Mouse (Mus musculus) cerebellum, postnatal 10 days (tissue): ENCODE measurements at regions not wholly inside any gene's neighbourhood (a gene's known extent, or its start where the extent isn't known, plus 50 kb on each side); places are given as distances from the start of the nearest gene placed in this dataset.

ENCODE experiments used
- DNase-seq, 2 experiments: peaks; one replicate each; pipeline ENCODE4 v3.0.0; 2021; ENCODE audit warnings: mixed read lengths in 2 of 2

DNA sequence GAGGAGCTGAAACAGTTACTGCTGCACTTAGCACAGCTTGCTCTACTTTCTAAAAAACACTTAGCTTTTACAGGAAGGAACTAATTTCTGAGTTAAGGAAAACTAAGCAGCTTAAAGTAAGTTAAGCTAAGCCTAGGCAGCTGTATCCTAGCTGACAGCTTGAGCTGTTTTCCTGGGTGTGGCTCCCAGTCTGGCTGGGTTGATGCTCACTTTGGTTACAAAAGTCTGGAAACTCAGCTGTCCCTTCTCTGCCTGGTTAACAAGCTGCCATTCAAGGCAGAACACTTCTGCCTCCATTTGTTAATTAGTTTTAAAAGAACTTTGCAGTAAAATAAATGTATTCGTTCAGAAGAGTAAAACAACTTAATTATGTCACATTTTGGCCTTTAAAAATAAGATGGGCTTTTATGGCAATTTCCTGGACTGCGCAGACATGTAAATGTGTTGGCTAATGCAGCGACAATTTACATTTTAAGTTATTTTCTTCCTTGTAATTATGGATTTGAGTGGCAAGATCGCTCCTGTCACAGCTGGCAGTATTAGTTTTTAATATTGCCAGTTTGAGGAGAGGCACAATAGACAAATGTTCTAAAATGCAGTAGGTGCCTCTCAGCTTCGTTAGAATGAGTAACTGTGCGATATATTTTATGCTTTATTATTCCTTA lies 406.2 kb downstream of the Hace1 start:
- DNase-seq = no peak

DNA sequence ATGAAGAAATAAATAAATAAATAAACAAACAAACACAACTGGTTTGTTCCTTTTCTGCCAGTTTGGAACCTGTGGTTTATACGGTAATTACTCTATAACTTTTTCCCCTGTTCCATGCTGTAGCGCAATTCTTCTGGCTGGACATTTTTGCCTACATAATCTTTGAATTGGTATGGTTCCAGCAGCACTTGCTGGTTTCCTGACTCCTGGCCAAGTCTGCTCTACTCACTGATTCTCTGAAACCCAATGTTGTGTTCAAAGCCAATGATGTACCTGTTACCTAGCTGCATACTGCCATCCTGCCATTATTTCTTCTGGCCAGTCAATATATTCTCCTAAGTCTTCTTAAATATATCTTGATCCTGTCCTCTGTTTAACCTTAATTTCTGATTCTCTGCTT lies 408.7 kb downstream of the Hace1 start:
- DNase-seq = peak; percentile 77 to 83

DNA sequence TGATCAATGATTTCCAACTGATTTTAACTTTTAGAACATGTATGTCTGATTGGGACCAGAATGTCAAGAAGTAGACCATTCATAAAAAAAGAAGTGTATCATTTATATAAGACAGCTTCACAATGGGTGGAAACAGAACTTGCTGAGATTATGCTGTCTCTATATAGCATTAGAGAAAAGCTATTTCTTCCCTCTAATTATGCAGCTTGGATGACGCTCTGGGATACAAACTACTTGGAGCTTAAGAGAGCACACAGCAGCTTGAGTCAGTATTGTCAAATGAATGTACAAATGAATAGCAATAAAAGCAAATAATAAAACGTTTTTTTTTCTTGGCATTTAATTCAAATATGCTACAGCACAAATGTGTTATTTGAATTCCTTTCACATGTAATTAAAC lies 428.7 kb downstream of the Hace1 start:
- DNase-seq = no peak

DNA sequence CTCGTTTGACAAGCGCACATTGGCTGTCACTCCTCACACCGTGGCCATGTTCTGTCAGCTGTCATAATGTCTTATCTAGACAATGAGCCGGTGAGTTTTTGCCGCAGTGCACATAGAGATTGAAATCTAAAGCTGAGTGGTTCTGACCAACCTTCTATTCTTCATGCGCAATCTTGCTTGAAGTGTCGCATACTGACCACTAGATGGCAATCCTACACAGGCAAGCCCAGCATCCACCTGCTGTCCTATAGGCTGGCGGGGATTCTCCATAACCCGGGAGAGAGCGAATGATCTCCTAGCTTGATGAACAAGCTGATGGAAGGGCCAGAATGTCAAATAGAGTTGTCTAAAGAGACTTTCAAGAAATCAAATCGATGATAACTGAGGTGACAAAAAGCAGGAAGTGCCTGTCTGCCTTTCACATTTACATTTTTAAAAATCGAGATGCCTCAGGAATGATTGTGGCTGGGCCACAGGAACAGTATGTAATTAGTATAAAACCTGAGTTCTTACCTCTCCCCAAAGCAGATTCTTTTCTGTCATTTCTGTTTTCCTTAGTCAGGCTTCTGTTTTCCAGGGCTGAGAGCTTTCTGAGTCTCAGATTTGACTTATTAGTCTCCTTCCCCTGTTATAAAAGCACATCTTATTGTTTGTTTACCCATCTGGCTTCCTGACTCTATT lies 434.4 kb downstream of the Hace1 start:
- DNase-seq = peak; percentile 84 to 85

DNA sequence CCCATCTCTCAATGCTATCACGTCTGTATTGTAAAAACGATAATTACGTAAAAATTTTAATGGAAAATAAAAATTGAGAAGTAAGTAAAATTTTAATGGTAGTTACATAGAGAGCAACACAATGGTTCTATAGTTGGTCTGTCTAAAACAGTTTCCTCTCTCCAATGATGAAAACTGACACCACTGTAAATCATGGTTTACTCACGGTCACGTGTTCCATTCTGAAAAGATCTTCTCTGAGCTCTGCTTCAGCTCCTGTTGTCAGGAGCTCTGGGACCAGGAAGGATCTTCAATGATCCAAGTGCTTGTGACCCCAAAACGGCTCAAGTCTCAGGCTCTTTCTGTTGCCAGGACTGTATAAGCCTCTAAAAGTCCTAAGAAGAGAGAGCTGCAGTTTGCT lies 435.0 kb downstream of the Hace1 start:
- DNase-seq = no peak

DNA sequence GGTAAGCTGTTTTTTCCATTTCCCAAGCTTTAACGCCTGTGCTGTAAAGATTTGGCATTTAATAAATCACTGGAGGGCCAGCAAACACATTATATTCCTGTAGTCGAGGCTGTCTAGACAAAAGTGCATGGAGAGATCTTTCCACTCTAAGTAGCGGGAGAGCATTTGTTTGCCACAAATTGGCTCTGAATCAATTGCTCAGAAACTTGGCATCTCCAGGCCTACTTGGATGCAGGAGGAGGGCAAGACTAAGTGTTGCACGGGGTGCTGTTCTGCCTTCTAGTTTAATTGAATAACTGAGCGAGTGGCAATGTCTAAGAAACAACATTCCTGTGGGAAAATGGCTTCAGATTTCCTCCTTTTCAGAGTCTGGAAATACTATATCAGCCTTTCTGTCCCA lies 438.7 kb downstream of the Hace1 start:
- peak; percentile 75 to 84 for DNase-seq

DNA sequence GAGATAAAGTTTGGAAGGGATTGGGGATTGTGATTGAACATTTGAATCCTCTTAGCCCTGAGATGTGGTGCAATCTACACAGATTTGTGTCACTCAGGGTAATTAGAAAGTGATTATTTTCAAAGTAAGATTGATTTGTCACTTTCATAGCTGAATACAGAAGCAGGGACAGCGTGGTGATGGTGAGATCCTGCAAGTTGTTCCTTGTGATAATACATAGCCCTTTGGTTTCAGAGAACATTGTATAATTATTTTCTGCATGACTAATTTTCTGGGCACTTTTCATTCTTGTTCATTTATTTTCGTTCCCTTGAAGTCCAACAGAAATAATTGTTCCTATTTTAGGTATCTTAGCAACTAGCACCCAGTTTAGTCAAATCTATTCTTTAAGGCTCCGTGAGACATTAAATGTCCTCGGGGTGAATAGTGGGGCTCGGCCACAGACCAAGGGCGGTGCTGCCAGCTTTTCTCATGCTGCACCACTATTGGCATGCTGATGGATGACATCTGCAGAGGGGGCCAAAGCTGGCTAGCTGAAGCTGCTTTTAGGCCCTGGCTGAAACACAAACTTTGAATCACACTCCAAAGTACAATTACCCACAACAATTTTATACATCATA lies 468.0 kb downstream of the Hace1 start:
- peak; percentile 73 to 81 for DNase-seq

DNA sequence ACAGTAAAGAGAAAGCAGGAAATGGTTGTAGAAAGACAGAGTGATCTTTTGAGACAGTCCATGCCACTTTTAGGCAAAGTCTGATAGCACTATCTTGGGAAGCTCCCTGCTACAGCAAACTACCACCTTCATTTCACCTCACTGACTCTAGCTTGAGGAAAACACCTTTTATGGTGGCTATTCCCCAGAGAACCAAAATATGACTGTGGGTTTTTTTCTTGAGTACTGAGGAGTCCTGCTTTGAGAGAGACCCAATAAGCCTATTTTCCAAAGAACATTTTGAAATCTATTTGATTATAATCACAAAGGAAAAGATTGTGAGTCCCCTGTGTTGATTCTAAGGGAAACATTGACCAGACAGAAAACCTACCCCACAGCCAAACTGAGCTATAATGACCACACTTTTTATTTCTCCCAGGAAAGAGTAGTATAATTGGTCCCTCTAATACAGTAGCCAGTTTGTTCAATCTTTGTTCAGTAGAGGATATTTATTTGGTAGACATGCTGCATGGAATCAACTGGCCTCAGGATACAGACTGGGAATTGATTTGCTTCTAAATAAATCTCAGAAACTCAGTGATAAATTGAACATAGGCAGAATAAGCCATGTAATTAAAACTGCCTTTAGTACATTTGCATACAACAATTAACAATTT lies 468.6 kb downstream of the Hace1 start:
- no peak for DNase-seq

DNA sequence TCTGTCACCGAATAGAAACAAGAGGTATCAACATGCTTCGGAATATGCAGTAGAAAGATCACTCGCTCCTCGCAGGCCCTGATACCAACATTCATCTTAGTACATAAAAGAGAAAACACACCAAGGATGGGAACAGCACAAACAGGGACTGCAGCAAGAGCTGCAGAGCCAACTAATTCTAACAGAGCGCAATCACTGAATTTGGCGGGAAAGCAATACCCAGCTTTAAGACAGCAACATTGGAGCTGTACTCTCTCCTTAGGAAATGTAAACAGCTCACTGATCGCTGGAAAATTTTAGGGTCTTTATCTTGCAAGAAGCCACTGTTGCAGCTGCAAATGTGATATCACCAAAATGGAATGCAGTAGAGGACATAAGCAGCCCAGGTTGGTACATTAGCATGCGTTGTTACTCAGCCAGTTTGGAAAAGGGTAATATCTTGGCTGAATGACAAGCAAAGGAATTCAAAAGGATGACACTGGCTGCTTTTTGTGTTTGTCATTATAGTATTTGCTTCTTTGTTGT lies 469.3 kb downstream of the Hace1 start:
- DNase-seq = no peak

DNA sequence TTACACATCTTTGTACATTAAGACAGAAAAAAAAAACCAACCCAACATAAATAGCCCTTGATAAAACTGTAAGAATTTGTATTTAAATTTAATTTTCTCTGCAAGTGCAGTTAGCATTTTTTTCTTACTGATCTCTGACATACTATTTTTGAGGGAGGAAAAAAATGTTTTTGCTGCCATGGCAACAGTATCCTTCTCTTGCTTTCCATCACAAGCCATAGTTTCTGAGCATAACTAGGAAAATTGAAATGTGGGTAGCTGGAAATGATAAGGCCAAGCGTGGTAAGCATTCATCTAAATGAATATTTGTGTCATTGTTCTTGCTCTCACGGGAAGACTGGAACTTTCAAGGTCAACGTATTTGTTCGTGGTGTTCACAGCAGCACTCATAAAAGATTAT lies 470.0 kb downstream of the Hace1 start:
- no peak for DNase-seq

DNA sequence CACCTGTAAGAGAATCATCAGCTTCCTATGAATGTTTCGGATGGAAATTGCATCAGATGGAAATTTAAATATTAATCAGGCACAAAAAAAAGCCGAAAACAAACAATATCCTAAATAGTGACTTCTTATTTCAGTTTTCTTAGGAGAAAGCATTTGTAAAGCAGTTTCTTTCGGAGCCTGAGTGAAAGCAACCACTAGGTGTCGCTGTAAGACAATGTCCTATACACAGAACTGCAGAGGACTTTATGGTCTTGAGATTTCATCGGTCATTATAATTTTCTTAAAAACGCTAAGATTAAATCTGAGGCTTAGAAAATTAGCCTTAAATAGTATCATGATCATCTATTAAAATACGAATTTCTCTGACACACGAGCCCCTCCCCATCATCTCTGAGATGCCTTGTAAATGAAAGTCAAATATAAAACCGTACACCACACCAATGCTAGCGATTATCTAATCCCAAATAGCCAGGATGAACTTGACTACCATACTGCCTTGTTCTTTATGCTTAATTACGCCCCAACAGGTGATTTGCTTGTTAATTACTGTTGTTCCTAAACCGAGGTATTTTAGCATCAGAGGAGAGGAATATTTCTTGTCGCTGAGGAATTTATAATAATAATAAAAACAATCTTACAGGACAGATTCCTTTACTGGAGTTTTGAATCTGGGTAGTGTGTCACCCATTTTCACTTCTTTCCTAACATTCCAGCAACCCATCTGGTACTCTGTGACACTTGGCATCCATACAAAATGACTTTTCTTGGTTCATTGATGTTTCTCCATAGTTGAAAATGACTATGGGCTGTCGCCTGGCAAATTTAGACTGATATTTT lies 480.0 kb downstream of the Hace1 start:
- DNase-seq = peak; percentile 85 to 92

DNA sequence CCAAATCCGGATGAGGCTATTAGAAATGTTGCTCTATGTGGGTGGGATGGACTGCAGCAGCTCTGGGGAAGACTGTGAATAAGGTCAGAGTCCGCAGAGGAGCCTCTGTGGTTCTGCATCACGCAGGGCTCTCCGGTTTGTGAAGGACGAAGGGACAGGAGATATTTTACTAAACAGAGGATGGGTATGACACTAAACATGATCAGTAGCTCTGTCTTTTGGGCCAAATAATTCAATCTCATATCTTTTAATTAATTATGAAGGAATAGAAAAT lies 480.5 kb downstream of the Hace1 start:
- DNase-seq = no peak

DNA sequence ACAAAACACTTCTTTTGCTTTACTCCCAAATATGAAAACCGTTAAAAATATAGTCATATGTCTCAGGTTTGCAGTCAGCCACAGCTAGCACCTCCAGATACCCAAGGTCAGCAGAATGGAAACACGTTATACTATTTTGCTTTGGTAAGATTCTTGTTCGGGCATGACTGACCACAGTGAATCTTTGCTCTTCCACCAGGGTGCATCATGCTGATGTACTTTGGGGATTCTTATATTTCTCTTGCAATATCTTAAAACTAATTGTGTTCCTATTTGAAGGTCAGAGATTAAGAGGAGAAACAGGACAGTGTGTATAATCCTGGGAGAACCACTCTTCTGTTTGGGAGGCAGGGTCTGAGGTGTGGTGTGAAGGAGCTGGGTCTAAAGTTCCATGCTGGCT lies 481.7 kb downstream of the Hace1 start:
- no peak for DNase-seq

DNA sequence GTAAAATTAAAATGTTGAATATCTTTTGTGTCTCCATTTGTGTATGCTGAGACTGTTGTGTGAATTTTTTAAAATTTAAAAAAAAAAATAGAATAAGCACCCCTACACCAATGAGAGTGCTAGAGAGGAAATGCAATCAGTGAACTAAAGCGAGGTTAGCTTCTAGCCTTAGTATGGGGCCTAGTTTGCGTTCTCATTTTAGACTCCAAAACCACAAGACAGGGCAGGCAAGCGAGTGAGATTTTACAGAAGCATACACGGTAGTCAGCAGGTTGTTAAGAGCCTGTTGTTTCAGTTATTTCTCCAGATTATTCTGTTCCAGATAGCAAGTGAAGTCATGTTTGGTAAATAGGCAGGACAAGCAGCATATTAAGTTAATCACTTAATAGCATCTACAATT lies 486.2 kb downstream of the Hace1 start:
- no peak for DNase-seq

DNA sequence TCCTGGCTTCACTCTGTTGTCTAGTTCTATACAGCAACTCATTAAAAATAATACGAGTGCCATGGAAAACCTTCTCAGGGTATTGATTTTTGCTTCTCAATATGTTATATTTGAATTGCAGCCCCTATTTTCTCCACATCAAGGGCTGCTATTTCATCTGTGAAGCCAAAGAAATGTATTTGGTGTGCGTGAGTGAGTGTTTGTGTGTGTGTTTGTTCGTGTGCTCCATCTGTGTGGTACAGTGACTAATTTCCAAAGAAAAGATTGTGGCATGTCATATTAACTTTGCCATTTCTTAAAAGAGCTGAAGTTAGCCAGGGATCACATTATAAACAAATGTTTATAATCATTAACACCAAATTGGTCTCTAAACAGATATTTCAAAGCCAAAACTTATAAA lies 493.1 kb downstream of the Hace1 start:
- DNase-seq = no peak

DNA sequence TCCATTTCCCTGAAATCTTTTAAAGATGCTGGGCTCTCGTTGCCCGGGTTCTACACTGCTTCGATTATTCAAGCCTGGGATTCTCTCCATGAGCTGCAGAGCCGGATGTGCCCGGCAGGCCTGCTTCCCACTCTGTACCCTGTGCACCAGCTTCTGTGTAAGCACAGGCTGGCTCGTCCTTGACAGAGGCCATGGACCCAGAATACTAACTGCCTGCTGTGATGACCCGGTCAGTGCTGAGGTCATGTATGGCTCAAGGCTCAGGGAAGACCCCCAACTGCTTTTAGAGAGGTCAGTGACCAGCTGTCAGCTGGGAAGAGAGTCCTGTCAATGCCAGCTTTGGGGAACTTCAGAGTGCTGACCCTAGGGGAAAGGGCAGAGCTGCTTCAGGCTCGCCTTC lies 493.6 kb downstream of the Hace1 start:
- DNase-seq = peak; percentile 22 to 31

DNA sequence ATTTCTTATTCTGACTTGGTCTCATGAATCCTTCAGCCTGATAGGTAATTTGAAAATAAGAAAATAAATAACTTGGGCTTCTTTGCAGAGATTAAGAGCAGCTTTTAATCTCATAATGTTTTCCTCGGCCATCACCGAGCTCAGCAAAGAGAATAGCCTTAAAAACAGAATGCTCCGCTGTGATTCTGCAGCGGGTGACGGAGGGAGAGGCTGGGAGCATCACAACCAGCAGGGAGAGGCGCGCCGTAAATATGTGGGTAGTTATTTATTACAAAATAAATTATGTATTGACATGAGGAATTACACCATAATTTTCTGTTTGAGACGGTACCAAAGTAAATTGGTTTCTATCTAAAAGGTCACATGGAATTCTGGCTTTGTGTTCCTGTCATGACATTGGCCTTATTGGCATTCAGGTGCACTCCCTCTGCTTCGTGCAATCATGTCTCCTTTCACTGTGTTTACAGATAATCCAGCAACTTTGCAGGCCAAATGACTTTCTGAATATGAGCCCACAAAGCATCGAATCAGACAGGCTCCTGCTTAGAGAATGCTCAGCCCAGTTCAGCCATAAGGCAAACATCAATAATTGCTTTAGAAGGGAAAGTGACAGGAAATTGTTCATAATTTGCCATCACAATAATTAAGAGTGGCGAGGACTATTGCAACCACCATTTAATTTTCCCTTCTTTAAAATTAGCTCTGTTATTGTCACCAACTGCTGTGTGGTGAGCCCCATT lies 494.4 kb downstream of the Hace1 start:
- DNase-seq = peak; percentile 22 to 35

DNA sequence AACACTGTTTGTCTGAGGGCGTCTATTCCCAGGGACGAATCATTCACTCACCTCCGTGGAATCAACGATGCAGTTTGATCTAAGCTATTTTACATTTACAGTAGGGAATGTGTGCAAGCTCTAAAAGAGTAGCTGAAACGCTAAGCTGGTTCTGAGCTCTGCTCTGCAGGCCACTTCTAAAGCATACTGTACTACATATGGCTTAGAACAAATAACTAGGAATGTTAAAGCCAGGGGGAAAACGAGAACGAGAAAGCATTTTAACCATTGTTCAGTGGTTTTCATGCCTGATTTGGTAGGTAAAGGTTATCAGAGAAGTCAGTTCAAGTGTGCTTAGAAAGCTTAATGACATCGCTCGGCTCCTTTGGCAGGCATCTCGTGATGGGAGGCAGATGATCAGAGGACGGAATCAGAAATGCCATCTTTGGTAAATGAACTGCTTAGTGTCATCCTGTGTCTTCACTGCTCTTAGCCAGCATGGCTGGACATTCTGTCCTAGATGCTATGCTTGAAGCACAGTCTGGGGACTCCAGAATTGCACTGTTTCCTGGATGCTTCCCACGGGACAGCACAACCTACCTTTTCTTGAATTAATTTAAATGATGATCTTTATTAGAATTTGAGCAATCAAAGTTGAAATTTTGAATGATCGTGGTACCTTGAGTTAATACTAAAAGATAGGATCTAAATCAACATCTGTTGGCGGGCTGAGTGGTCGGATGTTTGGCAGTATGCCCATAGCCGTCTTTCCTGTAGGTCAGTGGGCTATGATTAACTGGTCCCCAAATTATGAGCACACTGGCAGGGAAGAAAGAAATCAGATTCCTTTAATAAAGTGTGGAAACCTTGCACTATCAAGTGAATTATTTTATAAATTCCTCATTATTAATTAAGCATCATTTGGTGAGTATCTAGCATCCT lies 495.2 kb downstream of the Hace1 start:
- peak; percentile 76 to 80 for DNase-seq

DNA sequence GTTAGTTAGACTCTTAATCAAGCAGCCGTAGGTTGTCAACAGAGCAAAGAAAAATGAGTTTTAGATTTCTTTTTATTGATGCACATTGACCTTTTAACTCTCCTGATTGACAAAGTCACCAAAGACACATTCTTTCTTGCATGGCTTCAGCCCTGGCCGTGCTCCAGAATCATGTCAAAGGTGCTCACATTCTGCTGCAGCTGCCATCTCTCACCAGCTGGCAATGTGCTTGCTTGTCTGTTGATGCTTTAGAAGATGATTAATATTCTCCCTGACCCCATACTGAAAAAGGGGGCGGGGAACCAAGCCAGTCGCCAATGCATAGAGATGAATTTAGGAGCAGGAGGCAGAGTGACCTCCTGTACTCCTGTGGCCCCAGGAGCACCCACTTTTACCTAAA lies 510.1 kb downstream of the Hace1 start:
- DNase-seq = peak; percentile 86 to 89

DNA sequence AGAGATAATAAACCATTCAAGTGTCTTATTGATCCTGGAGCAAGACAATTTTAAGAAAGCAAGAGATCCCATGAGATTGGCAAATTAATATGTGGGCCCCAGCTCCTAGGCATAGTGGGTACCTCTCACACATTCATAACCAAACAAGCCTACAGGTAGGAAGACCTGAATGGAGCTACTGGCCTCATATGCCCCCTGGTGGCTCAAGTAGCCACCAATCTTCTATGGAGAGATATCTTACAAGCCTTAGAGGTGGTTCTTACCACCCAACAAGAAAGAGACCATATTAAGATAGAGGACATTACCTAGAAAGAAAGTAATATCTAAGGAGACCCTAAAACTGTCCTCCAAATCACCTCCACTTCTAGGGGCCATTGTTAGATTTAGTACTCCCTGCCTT lies 523.2 kb downstream of the Hace1 start:
- DNase-seq = no peak

DNA sequence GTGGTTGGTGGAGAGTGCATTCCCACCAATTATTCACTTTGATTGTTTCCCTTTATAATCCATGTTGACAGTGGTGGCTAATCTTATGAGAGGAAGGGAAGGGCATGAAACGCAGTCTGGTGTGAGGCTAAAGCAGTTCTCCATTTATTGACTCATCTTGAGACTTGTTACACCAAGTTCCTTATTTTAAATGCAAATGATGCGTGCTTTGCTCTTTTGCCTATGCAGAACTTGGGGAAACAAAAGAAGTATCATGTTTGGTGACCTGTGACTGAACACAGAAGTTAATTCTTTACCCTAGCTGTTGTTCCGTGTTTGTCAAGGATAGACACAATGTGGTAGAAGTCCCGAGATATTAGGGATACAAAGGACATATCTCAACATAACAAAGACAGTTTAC lies 531.2 kb downstream of the Hace1 start:
- DNase-seq = no peak
